Mouse (Mus musculus) liver, embryonic 14.5 days (tissue): ENCODE measurements around the gene Krt88. TPM values are rescaled to one million over a fixed set of nuclear protein-coding genes. Genes with fewer than 3 reads are reported as not detected.

Experiments used
- ATAC-seq: fragments of 200-750 bp; cut with Nextera tagmentation; 2 replicates; pipeline ENCODE4 v1.8.0; 2017; ENCODE audit warnings: moderate number of reproducible peaks, mild to moderate bottlenecking, moderate library complexity; ENCODE audit not compliant: insufficient read depth
- DNase-seq, 3 experiments: peaks; one replicate each; pipeline ENCODE4 v3.0.0-alpha.2; 2012 to 2013; ENCODE audit warnings: low read depth in 3 of 3, low spot score in 3 of 3
- H3K27ac ChIP-seq: fragments of 300-500 bp; sonication (generic); 2 replicates; pipeline ENCODE4 v1.5.1; 2014; ENCODE audit warnings: moderate library complexity, mild to moderate bottlenecking, control low read depth, inconsistent platforms
- H3K27me3 ChIP-seq: fragments of 300-500 bp; sonication (generic); 2 replicates; pipeline ENCODE4 v1.6.1; 2014; ENCODE audit warnings: mild to moderate bottlenecking, low read length, moderate library complexity; ENCODE audit not compliant: control insufficient read depth, insufficient read depth
- H3K36me3 ChIP-seq: fragments of 300-500 bp; sonication (generic); replicated peaks from 2 replicates; pipeline ENCODE4 v1.6.1; 2014; ENCODE audit warnings: low read depth; ENCODE audit not compliant: control insufficient read depth, insufficient read depth
- H3K4me1 ChIP-seq, 2 experiments: fragments of 200-500 bp in 1 of 2; fragments of 300-500 bp in 1 of 2; sonication (generic) in 1 of 2; replicated peaks; 2 replicates each; pipeline ENCODE4 v1.6.1; 2012 to 2014; ENCODE audit warnings: antibody characterized with exemption in 1 of 2, inconsistent platforms in 1 of 2, low read length in 1 of 2; ENCODE audit not compliant: control insufficient read depth in 2 of 2, insufficient read depth in 2 of 2
- H3K4me2 ChIP-seq: fragments of 300-500 bp; sonication (generic); 2 replicates; pipeline ENCODE4 v1.6.1; 2014; ENCODE audit warnings: low read depth, mild to moderate bottlenecking, control low read depth, moderate library complexity
- H3K4me3 ChIP-seq, 2 experiments: fragments of 200-500 bp in 1 of 2; fragments of 300-500 bp in 1 of 2; sonication (generic) in 1 of 2; 2 replicates each; pipeline ENCODE4 v1.5.1; 2012 to 2014; ENCODE audit warnings: low read depth in 2 of 2, low read length in 2 of 2, mild to moderate bottlenecking in 2 of 2, control low read depth in 1 of 2, inconsistent platforms in 1 of 2, moderate library complexity in 1 of 2; ENCODE audit not compliant: insufficient read depth in 1 of 2
- H3K9ac ChIP-seq: fragments of 300-500 bp; sonication (generic); replicated peaks from 2 replicates; pipeline ENCODE4 v1.6.1; 2014; ENCODE audit warnings: mild to moderate bottlenecking, control low read depth, moderate library complexity
- H3K9me3 ChIP-seq: fragments of 300-500 bp; sonication (generic); 2 replicates; pipeline ENCODE4 v1.6.1; 2016; ENCODE audit warnings: low read length, mixed read lengths; ENCODE audit not compliant: control insufficient read depth
- CTCF ChIP-seq: IDR thresholded peaks from 2 replicates; pipeline ENCODE4 v1.5.1; 2016; ENCODE audit warnings: antibody characterized with exemption, low read depth, control low read depth
- EP300 ChIP-seq: IDR thresholded peaks from 2 replicates; pipeline ENCODE4 v1.6.1; 2016; ENCODE audit warnings: antibody characterized with exemption, low read depth
- WGBS: fragments of 180-500 bp; shearing (Covaris S2); extraction: QIAGEN DNeasy Blood & Tissue Kit; methylation state at CpG from one replicate; pipeline ENCODE4 v1.1.7; 2014; ENCODE audit not compliant: insufficient replicate concordance; 5-methylcytosine and 5-hydroxymethylcytosine counted together
- polyA plus RNA-seq, 2 experiments: library from polyadenylated mRNA; depleted of rRNA in 1 of 2; stranded (reverse) in 1 of 2; unstranded in 1 of 2; fragments of >200 nt; fragmentation: Nextera tagmentation in 1 of 2; extraction: Ambion mirVana in 1 of 2; gene quantifications; 2 replicates each; pipeline versions ENCODE4 v1.2.1 to v1.2.3; 2012 to 2014

The Krt88 gene
- polyA plus RNA-seq, 2 experiments = not detected

DNA sequence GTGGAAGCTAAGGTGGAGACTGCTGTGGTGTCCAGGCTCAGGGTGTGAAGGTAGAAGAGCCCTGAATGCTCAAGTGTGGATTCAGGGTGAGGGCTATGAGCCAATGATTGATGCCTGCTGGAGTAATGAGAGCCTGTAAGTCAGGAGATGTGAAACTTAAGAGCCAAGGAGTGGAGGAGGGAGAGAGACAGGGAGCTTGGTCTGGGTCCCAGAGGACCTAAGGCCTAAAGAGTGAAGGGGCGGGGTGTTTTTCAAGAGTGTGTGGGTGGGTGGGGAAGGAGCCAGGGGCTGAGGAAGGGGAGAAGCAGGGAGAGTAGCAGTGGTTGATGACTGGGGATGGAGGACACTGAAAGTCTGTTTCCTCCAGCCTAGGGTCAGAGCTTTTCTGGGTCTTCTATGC lies 36.1 kb downstream of the Krt88 start:
- no peaks in the 10 kb centered on the region for H3K36me3 ChIP-seq
- no peaks in the 10 kb centered on the region for H3K9me3 ChIP-seq
- no peaks in the 10 kb centered on the region for H3K27me3 ChIP-seq
- TF ChIP-seq CTCF (no peak), EP300 (no peak)
- no peak overlapping the region for H3K27ac ChIP-seq
- WGBS = 47% methylated on average over 1 of the region's 1 CpGs
- H3K4me2 ChIP-seq = no peak overlapping the region
- ATAC-seq = no peak
- H3K4me1 ChIP-seq = no peaks in the 10 kb centered on the region
- H3K9ac ChIP-seq = no peak overlapping the region
- H3K4me3 ChIP-seq = no peak overlapping the region
- DNase-seq = no peak

DNA sequence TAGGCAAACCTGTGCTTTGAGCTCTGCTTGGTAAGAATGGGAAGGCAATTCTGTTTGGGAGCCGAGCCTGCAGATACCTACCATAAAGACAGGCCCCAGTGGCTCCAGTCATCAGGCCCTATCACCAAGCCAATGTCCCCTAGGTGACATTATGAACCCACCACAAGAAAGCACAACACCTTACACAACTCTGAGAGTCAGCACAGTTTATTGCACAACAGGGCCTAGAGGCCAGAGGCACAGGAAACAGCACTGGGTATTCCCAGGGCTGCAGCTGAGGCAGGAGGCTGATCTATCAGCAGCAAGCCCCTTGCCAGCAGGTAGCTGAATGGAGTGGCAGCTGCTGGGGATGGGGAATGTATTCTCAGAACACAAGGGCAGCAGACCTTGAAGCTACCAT lies 37.4 kb downstream of the Krt88 start:
- 38% methylated on average over 1 of the region's 1 CpGs for WGBS
- no peaks in the 10 kb centered on the region for H3K9me3 ChIP-seq
- no peaks in the 10 kb centered on the region for H3K4me1 ChIP-seq
- H3K27me3 ChIP-seq = no peaks in the 10 kb centered on the region
- no peak overlapping the region for H3K4me2 ChIP-seq
- ATAC-seq (no peak), DNase-seq (no peak)
- H3K4me3 ChIP-seq = no peak overlapping the region
- no peaks in the 10 kb centered on the region for H3K36me3 ChIP-seq
- TF ChIP-seq CTCF (no peak), EP300 (no peak)
- no peak overlapping the region for H3K9ac ChIP-seq
- no peak overlapping the region for H3K27ac ChIP-seq

- Histone ChIP-seq H3K4me3 (no peak overlapping the region), H3K36me3 (no peaks in the 10 kb centered on the region), H3K4me1 (no peaks in the 10 kb centered on the region), H3K27ac (no peak overlapping the region), H3K27me3 (no peaks in the 10 kb centered on the region), H3K9me3 (no peaks in the 10 kb centered on the region), H3K9ac (no peak overlapping the region), H3K4me2 (no peak overlapping the region)
- DNase-seq (no peak), ATAC-seq (no peak)
- no peak for TF ChIP-seq CTCF
- TF ChIP-seq EP300 = no peak
- whole genome bisulfite sequencing = 52% methylated on average over 11 of the region's 11 CpGs
Observed at GRCm38 (mm10) chr15:101485911-101486635, 38.5 kb downstream of the Krt88 start.

GRCm38 (mm10) chr15:101491431-101491830 lies 43.9 kb downstream of the Krt88 start, which contains the start of gene Krt83:
Gene Krt83 (minus strand): TSS chr15:101491512.
- Histone ChIP-seq H3K4me1 (no peaks in the 10 kb centered on the region), H3K4me3 (no peak within 1 kb of the TSS), H3K4me2 (no peak within 1 kb of the TSS), H3K36me3 (no peaks in the 10 kb centered on the region), H3K9me3 (no peaks in the 10 kb centered on the region), H3K27me3 (no peaks in the 10 kb centered on the region), H3K9ac (no peak within 1 kb of the TSS), H3K27ac (no peak within 1 kb of the TSS)
- DNase-seq (no peak), ATAC-seq (no peak)
- TF ChIP-seq EP300 (no peak), CTCF (no peak)
- WGBS = 65% methylated on average over 6 of the region's 6 CpGs

DNA sequence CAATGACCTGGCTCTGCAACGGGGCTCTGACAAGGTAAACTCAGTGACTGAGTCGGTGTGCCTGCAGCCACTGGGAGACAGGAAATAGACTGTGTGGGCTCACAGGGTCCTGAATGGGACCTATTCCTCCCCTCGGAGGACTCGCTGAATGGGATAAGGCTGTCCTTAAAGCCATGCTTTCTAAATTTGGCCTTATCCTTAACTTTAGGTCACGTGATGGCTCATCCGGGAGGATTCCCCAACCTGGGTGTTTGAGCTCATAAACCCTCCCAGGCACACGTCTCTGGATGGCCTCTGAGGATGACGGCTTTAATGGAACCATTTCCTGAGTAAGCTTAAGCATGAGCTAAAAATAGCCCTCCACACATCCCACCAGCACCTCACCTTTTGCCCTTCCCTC lies 45.2 kb downstream of the Krt88 start:
- ATAC-seq = no peak
- WGBS = 29% methylated on average over 8 of the region's 8 CpGs
- H3K9ac ChIP-seq = no peak overlapping the region

More for the DNA sequence above, 45.2 kb downstream of the Krt88 start:
- TF ChIP-seq EP300 = no peak
- TF ChIP-seq CTCF = no peak
- Histone ChIP-seq H3K27me3 (no peaks in the 10 kb centered on the region), H3K27ac (no peak overlapping the region), H3K4me1 (no peaks in the 10 kb centered on the region), H3K4me3 (no peak overlapping the region), H3K4me2 (no peak overlapping the region), H3K9me3 (no peaks in the 10 kb centered on the region), H3K36me3 (no peaks in the 10 kb centered on the region)
- no peak for DNase-seq
